ENCODE assay signal across 8 mouse cellular contexts in genomic region chr11:45943108-45943705, GRCm38 (mm10). TPM values are rescaled to one million over a fixed set of nuclear protein-coding genes. Genes with fewer than 3 reads are reported as not detected.
DNase-seq lines count a peak whose midpoint lies in the region; ATAC-seq lines count a peak whose summit lies in the region.

No protein-coding gene starts in this region.

- H3K9me3 ChIP-seq in forebrain, embryonic 16.5 days (ENCODE audit: control insufficient read depth, low read length): no peaks in the 10 kb centered on the region
- H3K9me3 ChIP-seq in midbrain, embryonic 11.5 days (ENCODE audit: control insufficient read depth, low read length): no peaks in the 10 kb centered on the region

- ATAC-seq in forebrain, embryonic 16.5 days: peak; percentile 46
- ATAC-seq in midbrain, embryonic 11.5 days (ENCODE audit: low FRiP score): no peak

- H3K4me1 ChIP-seq in forebrain, embryonic 16.5 days (replicated peaks; ENCODE audit: control insufficient read depth, insufficient read depth, low read length): peaks cover 18% of the 10 kb centered on the region
- H3K4me1 ChIP-seq in midbrain, embryonic 11.5 days (ENCODE audit: control insufficient read depth, insufficient read depth, low read length): peaks cover 12% of the 10 kb centered on the region

- no peak overlapping the region for H3K27ac ChIP-seq in forebrain, embryonic 16.5 days (ENCODE audit: low read length)
- no peak overlapping the region for H3K27ac ChIP-seq in midbrain, embryonic 11.5 days (ENCODE audit: low read depth, low read length)

- H3K4me3 ChIP-seq in forebrain, embryonic 16.5 days (replicated peaks; ENCODE audit: low read length): peak overlapping the region; percentile 88
- peak overlapping the region; percentile 81 for H3K4me3 ChIP-seq in midbrain, embryonic 11.5 days (ENCODE audit: low read depth, low read length)

- H3K36me3 ChIP-seq in forebrain, embryonic 16.5 days (ENCODE audit: control insufficient read depth, insufficient read depth): no peaks in the 10 kb centered on the region
- no peaks in the 10 kb centered on the region for H3K36me3 ChIP-seq in midbrain, embryonic 11.5 days (ENCODE audit: control insufficient read depth, insufficient read depth, low read length)

- intact Hi-C loops in gastrocnemius, postnatal 36 days (cut with DNase I): no loop called here

- WGBS in forebrain, embryonic 16.5 days: 24% methylated on average over 7 of the region's 7 CpGs
- 71% methylated on average over 7 of the region's 7 CpGs for WGBS in midbrain, embryonic 11.5 days

- no peaks in the 10 kb centered on the region for H3K27me3 ChIP-seq in forebrain, embryonic 16.5 days (replicated peaks; ENCODE audit: control insufficient read depth, insufficient read depth, low read length)
- H3K27me3 ChIP-seq in midbrain, embryonic 11.5 days (ENCODE audit: control insufficient read depth, insufficient read depth, low read length): no peaks in the 10 kb centered on the region

- DNase-seq in gastrocnemius, adult 18-20 months (ENCODE audit: low spot score): peak; percentile 35
- no peak for DNase-seq in gastrocnemius, postnatal 36 days
- peak; percentile 55 for DNase-seq in adipocyte (ENCODE audit: low spot score)
- peak; percentile 35 to 73 for DNase-seq in layer of hippocampus, adult 18-20 months (ENCODE audit: low spot score in 2 of 2)
- DNase-seq in midbrain, embryonic 11.5 days (ENCODE audit: low spot score, missing footprints): no peak
- no peak for DNase-seq in urinary bladder, adult 18-20 months (ENCODE audit: low spot score in 2 of 2)
- DNase-seq in kidney, adult 9 months: no peak

- peak overlapping the region; percentile 84 for H3K9ac ChIP-seq in forebrain, embryonic 16.5 days (replicated peaks; ENCODE audit: low read depth, low read length)
- H3K9ac ChIP-seq in midbrain, embryonic 11.5 days (ENCODE audit: low read length): peak overlapping the region; percentile 87; the same call in 1 of the 2 replicates

- peak overlapping the region; percentile 87 for H3K4me2 ChIP-seq in forebrain, embryonic 16.5 days (ENCODE audit: low read length)
- peak overlapping the region; percentile 70 for H3K4me2 ChIP-seq in midbrain, embryonic 11.5 days

RNA-seq across cellular contexts. Expression of gene Lsm11, which starts 1.5 kb away (rescaled TPM):
- total RNA-seq in gastrocnemius, adult 18-20 months (2021): 1 to 10 TPM; 2.3 TPM
- total RNA-seq in gastrocnemius, postnatal 36 days (2021): 1 to 10 TPM; 2.0 to 2.7 TPM
- polyA plus RNA-seq in forebrain, embryonic 16.5 days (2015; fragmentation: Nextera tagmentation; extraction: Ambion mirVana): 11.5 and 13.6 TPM in 2 replicates
- 10 to 100 TPM; 24.4 to 28.8 TPM for total RNA-seq in layer of hippocampus, adult 18-20 months (2021)
- polyA plus RNA-seq in midbrain, embryonic 11.5 days (2014; fragmentation: Nextera tagmentation; extraction: Ambion mirVana): 10.8 and 13.0 TPM in 2 replicates

RNA-seq across cellular contexts. Expression of gene Thg1l, which starts 12.1 kb away (rescaled TPM):
- 1 to 10 TPM; 3.7 to 3.9 TPM for total RNA-seq in gastrocnemius, adult 18-20 months (2021)
- 1 to 10 TPM; 2.8 to 3.1 TPM for total RNA-seq in gastrocnemius, postnatal 36 days (2021)
- polyA plus RNA-seq in forebrain, embryonic 16.5 days (2015; fragmentation: Nextera tagmentation; extraction: Ambion mirVana): 10.0 and 10.2 TPM in 2 replicates
- total RNA-seq in layer of hippocampus, adult 18-20 months (2021): 1 to 10 TPM; 9.4 to 9.7 TPM
- 14.6 and 14.7 TPM in 2 replicates for polyA plus RNA-seq in midbrain, embryonic 11.5 days (2014; fragmentation: Nextera tagmentation; extraction: Ambion mirVana)

RNA-seq across cellular contexts. Expression of gene Sox30, which starts 36.9 kb away (rescaled TPM):
- not detected for total RNA-seq in gastrocnemius, adult 18-20 months (2021)
- not detected for total RNA-seq in gastrocnemius, postnatal 36 days (2021)
- not detected in 2 replicates for polyA plus RNA-seq in forebrain, embryonic 16.5 days (2015; fragmentation: Nextera tagmentation; extraction: Ambion mirVana)
- total RNA-seq in layer of hippocampus, adult 18-20 months (2021): under 1 TPM in 1 of 2 experiments, not detected in 1; 0.10 TPM
- 0.18 and 0.21 TPM in 2 replicates for polyA plus RNA-seq in midbrain, embryonic 11.5 days (2014; fragmentation: Nextera tagmentation; extraction: Ambion mirVana)

Comparison
In these comparisons a context has a peak if more than half of its experiments do, and no peak if none do; other contexts are left out.
1. DNase-seq: peak in gastrocnemius, adult 18-20 months (single experiment), adipocyte (single experiment) and layer of hippocampus, adult 18-20 months (2 of 2); none in gastrocnemius, postnatal 36 days (0 of 2), midbrain, embryonic 11.5 days (single experiment), urinary bladder, adult 18-20 months (0 of 2) and kidney, adult 9 months (single experiment).
2. RNA of gene Lsm11, which starts 1.5 kb away (total RNA-seq): 24.4 to 28.8 TPM in layer of hippocampus, adult 18-20 months; 2.0 to 2.7 TPM in gastrocnemius, postnatal 36 days and 2.3 TPM in gastrocnemius, adult 18-20 months; every median in the first group is over 4 times any median in the second.